Mouse (Mus musculus) brain, embryonic 18.5 days (tissue): Measurements from ENCODE around the gene Ccdc47.
"Not testable (repeated sequence)": the region's sequence is repeated elsewhere in the genome, so short reads cannot be mapped to it uniquely, and the experiment has no call there.

ENCODE experiments used
- DNase-seq: peaks from one replicate; pipeline ENCODE4 v3.0.0-alpha.2; 2012; ENCODE audit warnings: low read depth, low spot score

Gene Ccdc47

GRCm38 (mm10) chr11:106215927-106216729, at the start of gene Ccdc47:
Gene Ccdc47 (minus strand): TSS chr11:106216344.
- DNase-seq: peak; percentile 99

GRCm38 (mm10) chr11:106265570-106265969, 49.4 kb upstream of the Ccdc47 start:
- DNase-seq: no peak

GRCm38 (mm10) chr11:106264988-106265387, 48.8 kb upstream of the Ccdc47 start:
- DNase-seq: no peak

GRCm38 (mm10) chr11:106263963-106264362, 47.8 kb upstream of the Ccdc47 start:
- no peak for DNase-seq

GRCm38 (mm10) chr11:106260826-106261450, 44.8 kb upstream of the Ccdc47 start:
- no peak for DNase-seq

- no peak for DNase-seq
Measured at GRCm38 (mm10) chr11:106256775-106257174, 40.6 kb upstream of the Ccdc47 start.

- DNase-seq: peak; percentile 87
Measured at GRCm38 (mm10) chr11:106255685-106256451, 39.7 kb upstream of the Ccdc47 start, which contains the start of the genes Ftsj3 and Psmc5. Gene Ftsj3 (minus strand): TSS chr11:106256079. Gene Psmc5 (plus strand): TSS chr11:106256154.

GRCm38 (mm10) chr11:106255174-106255573, 39.0 kb upstream of the Ccdc47 start:
- DNase-seq: no peak

- no peak for DNase-seq
Measured at GRCm38 (mm10) chr11:106254767-106255166, 38.6 kb upstream of the Ccdc47 start.

- no peak for DNase-seq
Measured at GRCm38 (mm10) chr11:106249326-106249725, 33.2 kb upstream of the Ccdc47 start.

- no peak for DNase-seq
Measured at GRCm38 (mm10) chr11:106246834-106247233, 30.7 kb upstream of the Ccdc47 start.

GRCm38 (mm10) chr11:106233978-106234377, 17.8 kb upstream of the Ccdc47 start:
- DNase-seq: not testable (repeated sequence)

- DNase-seq: no peak
Measured at GRCm38 (mm10) chr11:106220603-106221002, 4.5 kb upstream of the Ccdc47 start.

- peak; percentile 97 for DNase-seq
Measured at GRCm38 (mm10) chr11:106216730-106217490, 766 bp upstream of the Ccdc47 start, which contains the start of gene Ddx42. Gene Ddx42 (plus strand): TSS chr11:106216926.

GRCm38 (mm10) chr11:106215450-106215859, 689 bp downstream of the Ccdc47 start:
- no peak for DNase-seq

GRCm38 (mm10) chr11:106214856-106215255, 1.3 kb downstream of the Ccdc47 start:
- DNase-seq: no peak

GRCm38 (mm10) chr11:106212771-106213170, 3.4 kb downstream of the Ccdc47 start:
- DNase-seq: no peak

GRCm38 (mm10) chr11:106202123-106202465, 14.1 kb downstream of the Ccdc47 start, which contains the start of gene Strada:
Gene Strada (minus strand): TSS chr11:106202168.
- DNase-seq: no peak

GRCm38 (mm10) chr11:106201337-106202122, 14.6 kb downstream of the Ccdc47 start:
- DNase-seq: no peak

GRCm38 (mm10) chr11:106200756-106201155, 15.4 kb downstream of the Ccdc47 start:
- DNase-seq: no peak
